Mouse (Mus musculus): ENCODE data around the gene Tmem39a.

The Tmem39a gene

GRCm38 (mm10) chr16:38558221-38558748 lies at the start of gene Tmem39a:
Tmem39a (plus strand) TSS chr16:38558698.
- CTCF ChIA-PET, result no interaction called here

- CTCF ChIA-PET, result interaction anchor here (0.6 kb wide), 1 partner anchor 151 kb away, joined by 3 read pairs; no protein-coding TSS in a partner anchor
Measured at GRCm38 (mm10) chr16:38510846-38511245, 47.7 kb upstream of the Tmem39a start.

GRCm38 (mm10) chr16:38519140-38519539 lies 39.4 kb upstream of the Tmem39a start:
- CTCF ChIA-PET, result no interaction called here

- CTCF ChIA-PET, result interaction anchor here (0.6 kb wide), 1 partner anchor 142 kb away, joined by 6 read pairs; no protein-coding TSS in a partner anchor
Measured at GRCm38 (mm10) chr16:38521211-38521987, 37.1 kb upstream of the Tmem39a start.

DNA sequence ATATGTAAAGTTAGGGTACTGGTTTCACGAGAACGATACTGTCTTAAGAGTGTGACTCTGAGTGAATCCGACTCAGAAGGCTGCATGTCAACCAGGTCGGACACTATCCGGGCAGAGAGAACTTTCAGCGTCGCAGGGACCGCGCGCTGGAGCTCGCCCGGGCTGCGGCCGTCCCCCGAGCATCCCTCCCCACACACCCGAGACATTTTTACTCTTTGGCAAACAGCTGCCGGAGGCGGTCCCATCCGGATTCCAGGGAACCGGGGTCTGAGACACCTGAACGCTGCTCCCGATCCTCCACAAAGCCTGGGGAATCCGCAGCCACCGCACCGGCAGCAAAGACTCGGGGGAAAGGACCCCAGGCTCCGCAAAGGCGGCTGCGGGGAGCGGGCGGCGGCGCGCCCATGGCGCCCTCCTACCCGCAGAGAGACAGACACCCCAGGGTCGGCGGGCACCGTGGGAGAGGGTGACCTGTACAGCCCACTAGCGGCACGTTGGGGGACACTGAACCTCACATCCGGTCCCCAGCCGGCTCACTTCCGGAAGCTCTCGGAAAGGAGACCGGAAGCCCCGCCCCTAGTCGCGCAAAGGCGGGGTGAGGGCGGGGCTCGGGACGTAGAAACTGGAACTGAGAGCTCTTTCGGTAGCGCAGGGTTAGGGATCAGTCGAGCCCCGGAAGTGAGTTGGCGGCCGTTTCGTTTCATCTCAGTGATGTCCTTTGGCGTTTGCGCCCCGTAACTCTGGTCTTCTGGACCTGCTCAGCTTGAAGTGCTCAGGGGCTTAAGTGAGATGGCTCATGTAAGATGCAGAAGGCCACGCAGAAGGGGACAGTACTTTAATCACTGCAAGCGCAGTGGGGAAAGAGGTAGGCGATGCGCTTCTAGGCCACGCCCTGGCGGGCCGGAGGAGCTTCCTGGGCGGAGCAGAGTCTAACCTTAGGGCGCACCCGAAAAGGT lies 36.1 kb upstream of the Tmem39a start, which contains the start of gene Timmdc1:
Gene Timmdc1 (minus strand): TSS at position 535 of the 956 bp plus-strand sequence.
- CTCF ChIA-PET, result interaction anchor here (1.1 kb wide), 1 partner anchor 13 kb away, joined by 3 read pairs; no protein-coding TSS in a partner anchor

GRCm38 (mm10) chr16:38526264-38526663 lies 32.2 kb upstream of the Tmem39a start:
- CTCF ChIA-PET, result no interaction called here

DNA sequence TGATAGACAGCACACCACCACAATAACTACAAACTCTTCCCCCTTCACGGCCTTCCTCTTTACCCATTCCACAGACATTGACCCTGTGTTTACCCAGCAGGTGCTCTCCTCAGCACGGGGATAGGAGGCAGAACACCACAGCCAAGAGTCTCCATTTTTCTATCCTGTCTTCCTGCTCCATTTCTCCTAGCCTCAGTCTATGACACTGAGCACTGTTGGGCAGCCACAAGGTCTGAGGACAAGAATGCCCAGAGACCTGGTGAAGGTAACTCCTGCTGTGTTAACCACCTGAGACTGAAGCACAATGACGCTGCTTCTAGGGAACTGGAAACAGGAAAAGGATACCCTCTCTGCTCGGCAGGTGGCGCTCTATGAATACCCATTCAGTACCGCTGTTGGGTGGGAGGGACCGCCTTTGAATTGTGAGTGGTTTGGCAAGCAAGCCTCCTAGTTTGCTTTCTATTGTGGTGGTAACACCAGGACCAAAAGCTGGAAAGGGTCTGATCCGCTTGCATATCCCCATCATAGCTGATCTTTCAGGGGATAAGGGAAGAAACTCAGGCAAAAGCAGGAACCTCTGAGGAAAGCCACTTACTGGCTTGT lies 21.9 kb upstream of the Tmem39a start:
- CTCF ChIA-PET, result interaction anchor here (0.5 kb wide), 1 partner anchor 98 kb away, joined by 3 read pairs; no protein-coding TSS in a partner anchor

GRCm38 (mm10) chr16:38538716-38539380 lies 19.6 kb upstream of the Tmem39a start:
- CTCF ChIA-PET, result no interaction called here

- CTCF ChIA-PET, result interaction anchor here (1.1 kb wide), 1 partner anchor 20 kb away, joined by 3 read pairs; no protein-coding TSS in a partner anchor
Measured at GRCm38 (mm10) chr16:38548000-38548399, 10.5 kb upstream of the Tmem39a start.

DNA sequence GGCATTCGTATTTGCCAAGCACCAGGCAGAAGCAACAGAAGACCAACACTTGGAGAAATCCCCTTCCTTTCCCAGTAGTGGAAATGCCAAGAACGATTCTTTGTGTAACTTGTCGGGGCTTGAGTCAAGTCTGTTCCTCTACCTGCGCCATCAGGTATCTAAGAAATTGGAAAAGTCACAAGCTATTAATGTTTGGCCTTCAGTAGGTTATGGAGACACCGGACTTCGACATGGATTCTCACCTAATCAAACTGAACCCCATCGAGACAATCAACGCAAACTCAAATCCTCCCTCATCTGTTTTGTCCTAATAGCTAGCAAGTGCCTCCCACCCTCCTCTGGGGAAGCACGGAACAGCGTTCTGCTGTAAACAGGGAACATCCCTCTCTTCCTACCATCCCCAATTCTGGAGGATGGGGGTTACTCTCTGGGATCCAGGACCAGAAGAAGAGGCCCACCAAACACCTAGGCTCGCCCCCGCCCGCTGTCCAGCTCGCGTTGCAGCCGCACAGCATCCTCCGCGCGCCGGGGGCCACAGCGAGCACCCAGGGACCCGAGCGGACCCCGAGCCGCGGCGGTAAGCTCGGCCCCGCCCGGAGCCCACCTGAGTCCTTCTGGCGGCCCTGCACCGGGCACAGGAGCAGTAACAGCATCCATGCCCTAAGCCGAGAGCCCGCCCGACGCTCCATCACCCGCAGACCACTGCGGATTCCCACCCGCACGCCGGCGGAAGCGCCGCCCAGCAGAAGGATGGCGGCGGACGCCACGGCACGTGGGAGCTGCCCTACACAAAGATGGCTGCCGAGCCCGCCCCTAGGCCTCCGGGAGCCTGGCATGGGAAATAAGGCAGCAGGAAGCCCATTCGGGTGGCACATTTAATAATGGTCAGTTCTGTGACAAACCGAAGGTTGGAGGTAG lies 8.8 kb upstream of the Tmem39a start, which contains the start of gene Poglut1:
Gene Poglut1 (minus strand): TSS at position 780 of the 918 bp plus-strand sequence.
- CTCF ChIA-PET, result interaction anchor here (1.4 kb wide), 1 partner anchor 17 kb away, joined by 3 read pairs; no protein-coding TSS in a partner anchor

DNA sequence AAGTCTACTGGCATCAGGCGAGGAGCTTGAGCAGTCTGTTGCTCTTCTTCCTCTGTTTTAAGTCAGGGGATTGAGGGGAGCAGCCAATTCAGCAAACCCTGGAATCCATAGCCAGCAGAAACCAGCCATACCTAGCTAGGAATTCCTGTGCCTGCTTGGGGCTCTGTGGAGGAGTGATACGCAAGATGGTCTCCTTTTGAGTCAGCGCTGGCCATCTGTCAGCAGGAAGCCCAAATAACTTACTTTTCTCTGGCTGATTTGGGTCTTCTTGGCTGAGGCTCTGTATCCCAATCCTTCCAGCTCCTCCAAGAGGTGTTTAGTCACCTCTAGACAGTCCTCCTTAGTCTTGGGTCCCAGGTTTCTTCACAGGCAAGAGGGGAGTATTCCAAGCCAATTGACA lies 2.5 kb upstream of the Tmem39a start:
- CTCF ChIA-PET, result no interaction called here

GRCm38 (mm10) chr16:38562131-38562967 lies 3.9 kb downstream of the Tmem39a start:
- CTCF ChIA-PET, result interaction anchor here (0.6 kb wide), 1 partner anchor 1033 kb away, joined by 10 read pairs; no protein-coding TSS in a partner anchor

- CTCF ChIA-PET, result interaction anchor here (0.6 kb wide), 1 partner anchor 1033 kb away, joined by 10 read pairs; no protein-coding TSS in a partner anchor
Measured at GRCm38 (mm10) chr16:38562968-38563327, 4.5 kb downstream of the Tmem39a start.

- CTCF ChIA-PET, result no interaction called here
Measured at GRCm38 (mm10) chr16:38563516-38563915, 5.0 kb downstream of the Tmem39a start.

GRCm38 (mm10) chr16:38568192-38568591 lies 9.7 kb downstream of the Tmem39a start:
- CTCF ChIA-PET, result no interaction called here

GRCm38 (mm10) chr16:38571481-38571880 lies 13.0 kb downstream of the Tmem39a start:
- CTCF ChIA-PET, result no interaction called here

- CTCF ChIA-PET, result no interaction called here
Measured at GRCm38 (mm10) chr16:38584761-38585160, 26.3 kb downstream of the Tmem39a start.

DNA sequence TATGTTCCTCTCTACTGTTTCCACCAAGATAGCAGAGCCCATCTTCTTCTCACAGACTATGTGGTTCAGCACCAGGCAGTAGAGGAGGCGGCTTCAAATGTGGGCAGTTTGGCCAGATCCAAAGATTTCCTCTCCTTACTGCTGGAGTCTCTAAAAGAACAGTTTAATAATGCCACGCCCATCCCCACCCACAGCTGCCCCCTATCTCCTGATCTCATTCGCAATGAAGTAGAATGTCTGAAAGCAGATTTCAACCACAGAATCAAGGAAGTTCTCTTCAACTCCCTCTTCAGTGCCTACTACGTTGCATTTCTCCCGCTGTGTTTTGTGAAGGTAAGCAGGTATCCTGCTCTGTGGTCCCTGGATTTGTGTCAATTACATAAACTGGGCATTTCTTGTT lies 26.7 kb downstream of the Tmem39a start:
- CTCF ChIA-PET, result no interaction called here

DNA sequence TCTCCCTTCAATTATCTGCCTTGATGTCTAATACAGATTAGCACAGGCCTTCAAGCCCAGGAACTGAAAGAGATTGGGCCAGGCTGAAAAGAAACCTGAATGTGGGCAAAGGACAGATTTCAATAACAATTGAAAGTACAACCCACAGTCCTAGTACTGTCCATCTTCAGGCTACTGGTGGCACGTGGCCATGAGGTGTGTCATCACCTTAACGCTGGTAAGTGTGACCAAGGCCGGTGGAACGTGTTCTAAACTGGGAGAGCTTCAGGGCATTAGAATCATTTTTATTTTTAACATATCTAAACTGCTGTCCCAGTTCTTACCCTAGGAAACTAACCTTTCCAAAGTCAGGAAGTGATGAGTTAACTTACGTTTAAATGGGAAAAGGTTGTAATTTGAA lies 28.7 kb downstream of the Tmem39a start:
- CTCF ChIA-PET, result no interaction called here
